Mouse (Mus musculus) ES-Bruce4 (cell line): ENCODE measurements around the gene Adamtsl1. TPM values are rescaled to one million over a fixed set of nuclear protein-coding genes. Genes with fewer than 3 reads are reported as not detected.

ENCODE experiments used
- H3K27ac ChIP-seq: 2 replicates; pipeline ENCODE4 v1.5.1; 2012; ENCODE audit warnings: low read length, inconsistent platforms; ENCODE audit not compliant: insufficient read depth
- H3K27me3 ChIP-seq: 2 replicates; pipeline ENCODE4 v1.6.1; 2012; ENCODE audit warnings: mild to moderate bottlenecking, low read length, inconsistent platforms; ENCODE audit not compliant: control insufficient read depth, poor library complexity, insufficient read depth, severe bottlenecking
- H3K36me3 ChIP-seq: 2 replicates; pipeline ENCODE4 v1.6.1; 2012; ENCODE audit warnings: inconsistent platforms, mild to moderate bottlenecking, low read length, moderate library complexity; ENCODE audit not compliant: control insufficient read depth, poor library complexity, insufficient read depth, severe bottlenecking
- H3K4me1 ChIP-seq: one replicate; pipeline ENCODE4 v1.8.1; 2011; ENCODE audit warnings: low read length; ENCODE audit not compliant: control insufficient read depth, insufficient read depth
- H3K4me3 ChIP-seq: 2 replicates; pipeline ENCODE4 v1.5.1; 2011; ENCODE audit warnings: low read depth, mild to moderate bottlenecking, low read length
- H3K9ac ChIP-seq: 2 replicates; pipeline ENCODE4 v1.6.1; 2012; ENCODE audit warnings: low read depth, mild to moderate bottlenecking, inconsistent platforms; ENCODE audit not compliant: poor library complexity, severe bottlenecking
- H3K9me3 ChIP-seq: replicated peaks from 2 replicates; pipeline ENCODE4 v1.6.1; 2012; ENCODE audit warnings: mild to moderate bottlenecking, low read length, inconsistent platforms; ENCODE audit not compliant: control insufficient read depth, poor library complexity, insufficient read depth, severe bottlenecking
- CTCF ChIP-seq: IDR thresholded peaks from one replicate; pipeline ENCODE4 v1.8.1; 2011; ENCODE audit warnings: low read depth, low read length
- EP300 ChIP-seq: IDR thresholded peaks from 2 replicates; pipeline ENCODE4 v1.6.1; 2011; ENCODE audit warnings: low read depth, low read length; ENCODE audit not compliant: insufficient read depth
- POLR2A ChIP-seq: IDR thresholded peaks from one replicate; pipeline ENCODE4 v1.8.1; 2011; ENCODE audit warnings: low read length; ENCODE audit not compliant: insufficient read depth
- polyA plus RNA-seq: library from polyadenylated mRNA; stranded (reverse); fragments of >200 nt; gene quantifications from 2 replicates; pipeline ENCODE4 v1.2.4, GENCODE M21; 2011; ENCODE audit warnings: low read depth; ENCODE audit not compliant: missing spikeins, insufficient read depth, insufficient read length

Adamtsl1 gene
- polyA plus RNA-seq, 1 experiment = 2.0 TPM

DNA sequence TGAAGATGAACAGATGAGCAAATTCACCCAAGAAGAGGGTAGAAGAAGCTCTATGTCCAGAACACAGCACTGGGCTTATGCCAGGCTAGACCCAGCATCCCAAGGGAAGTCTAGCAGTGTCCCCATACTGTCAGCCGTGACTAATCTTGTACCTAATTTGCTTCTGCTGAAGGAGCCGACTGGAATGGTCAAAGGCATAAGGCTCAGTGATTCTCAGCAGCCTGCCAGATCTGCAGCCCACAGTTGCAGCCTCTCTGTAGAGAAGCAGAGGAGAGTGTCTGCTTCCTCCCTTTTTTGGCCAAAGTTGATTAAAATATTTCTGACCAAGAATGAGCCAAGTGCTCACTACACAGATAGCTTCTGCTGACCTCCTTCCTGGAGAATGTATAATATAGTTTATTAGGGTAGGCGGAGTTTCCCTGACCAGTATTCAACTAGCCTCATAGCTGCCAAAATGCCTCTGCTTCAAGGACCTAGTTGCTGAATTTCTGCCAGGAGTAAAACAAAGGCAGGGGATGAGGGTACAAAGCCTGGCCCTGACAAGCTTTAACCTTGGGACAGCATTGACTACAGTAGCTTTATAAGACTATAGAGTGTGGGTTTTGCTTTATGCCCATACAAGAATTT, 804.1 kb downstream of the Adamtsl1 start:
- no peaks in the 10 kb centered on the region for H3K4me1 ChIP-seq
- H3K27ac ChIP-seq = no peak overlapping the region
- H3K27me3 ChIP-seq = no peaks in the 10 kb centered on the region
- no peak overlapping the region for H3K4me3 ChIP-seq
- no peaks in the 10 kb centered on the region for H3K36me3 ChIP-seq
- no peaks in the 10 kb centered on the region for H3K9me3 ChIP-seq
- TF ChIP-seq EP300 (no peak), POLR2A (no peak)
- H3K9ac ChIP-seq = no peak overlapping the region

DNA sequence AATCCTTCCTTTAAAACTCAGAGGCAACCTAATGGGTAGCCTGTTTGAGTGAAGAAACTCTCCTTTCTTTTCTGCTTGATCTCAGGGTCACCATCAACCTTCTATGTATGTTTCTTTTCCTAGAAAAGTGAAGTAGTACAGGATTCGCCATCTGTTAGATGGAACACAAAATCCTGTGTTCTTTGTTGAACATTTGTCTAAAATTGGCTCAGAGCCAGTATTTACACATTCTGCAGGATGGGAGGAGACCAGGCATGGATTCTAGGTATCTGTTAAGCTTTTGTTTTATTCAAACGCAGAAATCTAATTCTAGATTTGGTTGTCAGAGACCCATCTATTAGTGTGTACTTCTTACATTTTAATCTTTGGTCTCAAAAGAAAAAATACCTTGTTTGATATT, 811.4 kb downstream of the Adamtsl1 start:
- TF ChIP-seq CTCF (no peak), POLR2A (no peak), EP300 (no peak)
- no peaks in the 10 kb centered on the region for H3K4me1 ChIP-seq

DNA sequence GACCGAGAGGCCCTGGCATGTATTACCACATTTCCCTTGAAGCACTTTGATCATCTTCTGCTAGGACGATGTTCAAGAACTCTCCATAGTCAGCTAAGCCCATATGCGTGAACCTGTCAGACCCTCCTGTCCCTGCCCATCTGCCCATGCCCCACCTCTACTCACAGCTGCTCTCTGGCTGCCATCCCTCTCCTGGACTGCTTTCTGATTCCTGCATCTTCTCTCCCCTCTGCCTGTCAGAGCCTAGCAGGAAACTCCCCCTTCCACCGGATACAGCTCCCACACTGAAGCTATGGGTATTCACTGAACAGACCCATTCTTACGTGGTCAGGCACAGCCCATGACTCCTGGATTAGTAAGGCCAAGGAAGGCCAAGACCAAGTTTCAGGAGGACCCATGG, 812.0 kb downstream of the Adamtsl1 start:
- H3K9me3 ChIP-seq = no peaks in the 10 kb centered on the region
- H3K9ac ChIP-seq = no peak overlapping the region
- no peak for TF ChIP-seq POLR2A
- TF ChIP-seq EP300 = no peak
- TF ChIP-seq CTCF = no peak
- H3K4me1 ChIP-seq = no peaks in the 10 kb centered on the region
- H3K27me3 ChIP-seq = no peaks in the 10 kb centered on the region
- no peak overlapping the region for H3K27ac ChIP-seq
- no peak overlapping the region for H3K4me3 ChIP-seq
- H3K36me3 ChIP-seq = no peaks in the 10 kb centered on the region

More for the DNA sequence above, 811.4 kb downstream of the Adamtsl1 start:
- Histone ChIP-seq H3K27me3 (no peaks in the 10 kb centered on the region), H3K9ac (no peak overlapping the region), H3K36me3 (no peaks in the 10 kb centered on the region), H3K9me3 (no peaks in the 10 kb centered on the region), H3K27ac (no peak overlapping the region), H3K4me3 (no peak overlapping the region)

DNA sequence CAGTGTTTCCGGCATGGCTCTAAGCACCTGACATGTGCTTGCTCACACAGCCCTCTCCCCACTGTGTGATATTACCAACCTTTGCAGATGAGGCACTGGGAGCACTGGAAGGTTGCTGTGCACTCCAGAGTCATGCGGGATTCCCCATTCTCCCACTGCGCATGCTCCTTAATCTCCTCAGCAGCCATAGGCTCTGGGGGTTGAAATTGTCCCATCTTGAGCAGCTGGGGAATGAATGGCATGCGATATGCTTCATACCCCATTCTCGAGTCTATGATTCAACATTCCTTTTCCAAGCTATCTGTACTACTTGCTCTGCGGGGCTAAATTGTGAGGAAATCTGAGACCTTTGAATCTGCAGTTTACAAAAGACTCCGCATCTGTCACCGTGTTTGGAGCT, 812.7 kb downstream of the Adamtsl1 start:
- Histone ChIP-seq H3K9ac (no peak overlapping the region), H3K4me1 (no peaks in the 10 kb centered on the region), H3K27ac (no peak overlapping the region), H3K4me3 (no peak overlapping the region), H3K36me3 (no peaks in the 10 kb centered on the region), H3K9me3 (no peaks in the 10 kb centered on the region), H3K27me3 (no peaks in the 10 kb centered on the region)
- no peak for TF ChIP-seq POLR2A
- TF ChIP-seq EP300 = no peak
- no peak for TF ChIP-seq CTCF

DNA sequence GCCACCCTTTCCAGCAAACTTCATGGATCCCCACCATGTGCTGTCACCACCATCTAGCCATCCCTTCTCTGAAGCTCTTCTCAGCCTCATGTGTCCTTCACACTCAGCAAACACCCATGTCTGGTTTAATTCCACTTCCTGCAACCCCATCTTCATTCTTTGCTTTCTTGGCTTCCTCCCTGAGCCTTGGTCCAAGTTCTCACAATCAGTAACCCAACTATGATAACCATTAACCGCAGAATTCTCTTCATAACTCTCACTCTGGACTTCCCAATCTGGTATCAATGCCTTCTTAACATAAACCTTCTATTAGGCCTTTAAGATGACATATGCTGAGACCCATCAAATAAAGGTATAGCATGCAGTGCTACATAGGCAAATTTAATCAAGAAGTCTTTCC, 815.5 kb downstream of the Adamtsl1 start:
- Histone ChIP-seq H3K36me3 (no peaks in the 10 kb centered on the region), H3K9ac (no peak overlapping the region), H3K4me3 (no peak overlapping the region), H3K27ac (no peak overlapping the region), H3K9me3 (no peaks in the 10 kb centered on the region), H3K27me3 (no peaks in the 10 kb centered on the region), H3K4me1 (no peaks in the 10 kb centered on the region)
- TF ChIP-seq CTCF = no peak
- TF ChIP-seq POLR2A = no peak
- no peak for TF ChIP-seq EP300

- H3K9me3 ChIP-seq = no peaks in the 10 kb centered on the region
- H3K27me3 ChIP-seq = no peaks in the 10 kb centered on the region
- no peak overlapping the region for H3K4me3 ChIP-seq
- TF ChIP-seq POLR2A (no peak), EP300 (no peak), CTCF (no peak)
- H3K36me3 ChIP-seq = no peaks in the 10 kb centered on the region
- no peak overlapping the region for H3K9ac ChIP-seq
- H3K4me1 ChIP-seq = no peaks in the 10 kb centered on the region
- no peak overlapping the region for H3K27ac ChIP-seq
Observed at GRCm38 (mm10) chr4:86335861-86336415, 822.0 kb downstream of the Adamtsl1 start.
